Mouse (Mus musculus) heart, adult 2 months (tissue): Measurements from ENCODE around the gene 4930404N11Rik.

Source experiments
- CTCF ChIP-seq: fragments of 200-600 bp; IDR thresholded peaks from 2 replicates; pipeline ENCODE4 v1.8.1; 2022; ENCODE audit warnings: antibody characterized with exemption, mild to moderate bottlenecking, moderate library complexity
- EP300 ChIP-seq: fragments of 200-500 bp; IDR thresholded peaks from 2 replicates; pipeline ENCODE4 v1.6.1; 2011; ENCODE audit warnings: low read depth, low read length, control low read depth; ENCODE audit not compliant: insufficient read depth

DNA sequence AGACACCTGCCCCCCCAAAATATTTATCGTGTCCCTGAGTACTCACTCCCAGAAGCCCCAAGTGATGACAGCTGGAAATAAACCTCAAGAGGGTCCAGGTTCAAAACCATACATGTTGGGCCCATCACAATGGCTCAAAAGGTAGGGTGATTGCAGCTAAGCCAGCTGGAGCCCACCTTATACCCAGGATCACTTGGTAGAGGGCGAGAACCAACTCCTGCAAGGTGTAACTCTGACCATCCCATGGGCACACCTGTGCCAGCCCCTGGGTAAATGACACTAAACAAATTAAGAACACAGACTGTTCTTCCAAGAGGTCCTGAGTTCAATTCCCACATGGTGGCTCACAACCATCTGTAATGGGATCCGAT is 13.6 kb upstream of the 4930404N11Rik start:
- TF ChIP-seq CTCF (no peak), EP300 (no peak)
